Mouse (Mus musculus): ENCODE data around the gene Smap1. TPM values are rescaled to one million over a fixed set of nuclear protein-coding genes. Genes with fewer than 3 reads are reported as not detected.

Gene Smap1
- polyA plus RNA-seq, 1 experiment from 2014 or later, result 53.1 TPM

GRCm38 (mm10) chr1:23846044-23846680 lies 76.0 kb downstream of the Smap1 start:
- Histone ChIP-seq H3K4me2 (ENCODE audit: low read length) (no peak overlapping the region), H3K4me3 (replicated peaks; ENCODE audit: low read depth, low read length) (no peak overlapping the region), H3K9me3 (replicated peaks; ENCODE audit: low read length) (no peaks in the 10 kb centered on the region), H3K27me3 (ENCODE audit: insufficient read depth, low read length) (no peaks in the 10 kb centered on the region), H3K9ac (ENCODE audit: low read depth, low read length) (no peak overlapping the region), H3K4me1 (replicated peaks; ENCODE audit: insufficient read depth, low read length) (no peaks in the 10 kb centered on the region), H3K36me3 (ENCODE audit: insufficient read depth, low read length) (peaks cover 13% of the 10 kb centered on the region), H3K27ac (no peak overlapping the region)
- TF ChIP-seq CTCF (IDR thresholded peaks at IDR 0.05; ENCODE audit: low read depth), result no peak
- DNase-seq (ENCODE audit: low spot score) (no peak), ATAC-seq (replicated peaks; ENCODE audit: low FRiP score, low read depth) (no peak)
- 70% methylated on average over 10 of the region's 10 CpGs for WGBS

- Histone ChIP-seq H3K4me3 (replicated peaks; ENCODE audit: low read depth, low read length) (no peak overlapping the region), H3K4me1 (replicated peaks; ENCODE audit: insufficient read depth, low read length) (no peaks in the 10 kb centered on the region), H3K9ac (ENCODE audit: low read depth, low read length) (no peak overlapping the region), H3K27me3 (ENCODE audit: insufficient read depth, low read length) (no peaks in the 10 kb centered on the region), H3K36me3 (ENCODE audit: insufficient read depth, low read length) (peaks cover 13% of the 10 kb centered on the region), H3K9me3 (replicated peaks; ENCODE audit: low read length) (no peaks in the 10 kb centered on the region), H3K4me2 (ENCODE audit: low read length) (no peak overlapping the region), H3K27ac (no peak overlapping the region)
- no peak for TF ChIP-seq CTCF (IDR thresholded peaks at IDR 0.05; ENCODE audit: low read depth)
- DNase-seq (ENCODE audit: low spot score), result no peak
- WGBS, result 96% methylated on average over 10 of the region's 10 CpGs
- ATAC-seq (replicated peaks; ENCODE audit: low FRiP score, low read depth), result no peak
Measured at GRCm38 (mm10) chr1:23845007-23845406, 77.1 kb downstream of the Smap1 start.

GRCm38 (mm10) chr1:23843790-23844189 lies 78.3 kb downstream of the Smap1 start:
- DNase-seq (ENCODE audit: low spot score) (no peak), ATAC-seq (replicated peaks; ENCODE audit: low FRiP score, low read depth) (no peak; the same call in 1 of the 2 replicates)
- H3K4me2 ChIP-seq (ENCODE audit: low read length), result no peak overlapping the region
- H3K27me3 ChIP-seq (ENCODE audit: insufficient read depth, low read length), result no peaks in the 10 kb centered on the region
- H3K9me3 ChIP-seq (replicated peaks; ENCODE audit: low read length), result no peaks in the 10 kb centered on the region
- H3K36me3 ChIP-seq (ENCODE audit: insufficient read depth, low read length), result peaks cover 9% of the 10 kb centered on the region
- no peaks in the 10 kb centered on the region for H3K4me1 ChIP-seq (replicated peaks; ENCODE audit: insufficient read depth, low read length)
- no peak overlapping the region for H3K27ac ChIP-seq
- WGBS, result 72% methylated on average over 7 of the region's 7 CpGs
- no peak for TF ChIP-seq CTCF (IDR thresholded peaks at IDR 0.05; ENCODE audit: low read depth)
- no peak overlapping the region for H3K9ac ChIP-seq (ENCODE audit: low read depth, low read length)
- no peak overlapping the region for H3K4me3 ChIP-seq (replicated peaks; ENCODE audit: low read depth, low read length)

GRCm38 (mm10) chr1:23842629-23843028 lies 79.5 kb downstream of the Smap1 start:
- no peaks in the 10 kb centered on the region for H3K27me3 ChIP-seq (ENCODE audit: insufficient read depth, low read length)
- no peak for TF ChIP-seq CTCF (IDR thresholded peaks at IDR 0.05; ENCODE audit: low read depth)

GRCm38 (mm10) chr1:23840924-23841323 lies 81.2 kb downstream of the Smap1 start:
- Histone ChIP-seq H3K27me3 (ENCODE audit: insufficient read depth, low read length) (no peaks in the 10 kb centered on the region), H3K36me3 (ENCODE audit: insufficient read depth, low read length) (peaks cover 3% of the 10 kb centered on the region; the same call in 1 of the 2 replicates), H3K9me3 (replicated peaks; ENCODE audit: low read length) (no peaks in the 10 kb centered on the region), H3K27ac (no peak overlapping the region), H3K4me1 (replicated peaks; ENCODE audit: insufficient read depth, low read length) (no peaks in the 10 kb centered on the region), H3K4me3 (replicated peaks; ENCODE audit: low read depth, low read length) (no peak overlapping the region), H3K4me2 (ENCODE audit: low read length) (no peak overlapping the region), H3K9ac (ENCODE audit: low read depth, low read length) (no peak overlapping the region)
- ATAC-seq (replicated peaks; ENCODE audit: low FRiP score, low read depth), result no peak
- TF ChIP-seq CTCF (IDR thresholded peaks at IDR 0.05; ENCODE audit: low read depth), result no peak
- no peak for DNase-seq (ENCODE audit: low spot score)

More at GRCm38 (mm10) chr1:23842629-23843028, 79.5 kb downstream of the Smap1 start:
- Histone ChIP-seq H3K4me3 (replicated peaks; ENCODE audit: low read depth, low read length) (no peak overlapping the region), H3K4me1 (replicated peaks; ENCODE audit: insufficient read depth, low read length) (no peaks in the 10 kb centered on the region), H3K36me3 (ENCODE audit: insufficient read depth, low read length) (peaks cover 3% of the 10 kb centered on the region; the same call in 1 of the 2 replicates), H3K27ac (no peak overlapping the region), H3K4me2 (ENCODE audit: low read length) (no peak overlapping the region), H3K9ac (ENCODE audit: low read depth, low read length) (no peak overlapping the region), H3K9me3 (replicated peaks; ENCODE audit: low read length) (no peaks in the 10 kb centered on the region)
- 56% methylated on average over 3 of the region's 3 CpGs for WGBS
- DNase-seq (ENCODE audit: low spot score) (no peak), ATAC-seq (replicated peaks; ENCODE audit: low FRiP score, low read depth) (no peak)

- TF ChIP-seq CTCF (IDR thresholded peaks at IDR 0.05; ENCODE audit: low read depth), result no peak
- DNase-seq (ENCODE audit: low spot score), result no peak
- ATAC-seq (replicated peaks; ENCODE audit: low FRiP score, low read depth), result no peak
- WGBS, result 89% methylated on average over 4 of the region's 4 CpGs
- H3K9me3 ChIP-seq (replicated peaks; ENCODE audit: low read length), result no peaks in the 10 kb centered on the region
- no peak overlapping the region for H3K4me3 ChIP-seq (replicated peaks; ENCODE audit: low read depth, low read length)
- H3K36me3 ChIP-seq (ENCODE audit: insufficient read depth, low read length), result no peaks in the 10 kb centered on the region
- H3K4me1 ChIP-seq (replicated peaks; ENCODE audit: insufficient read depth, low read length), result no peaks in the 10 kb centered on the region
- no peak overlapping the region for H3K9ac ChIP-seq (ENCODE audit: low read depth, low read length)
- no peak overlapping the region for H3K4me2 ChIP-seq (ENCODE audit: low read length)
- no peak overlapping the region for H3K27ac ChIP-seq
- no peaks in the 10 kb centered on the region for H3K27me3 ChIP-seq (ENCODE audit: insufficient read depth, low read length)
Measured at GRCm38 (mm10) chr1:23836630-23837029, 85.5 kb downstream of the Smap1 start.

GRCm38 (mm10) chr1:23834819-23835218 lies 87.3 kb downstream of the Smap1 start:
- Histone ChIP-seq H3K9me3 (replicated peaks; ENCODE audit: low read length) (no peaks in the 10 kb centered on the region), H3K4me3 (replicated peaks; ENCODE audit: low read depth, low read length) (no peak overlapping the region), H3K36me3 (ENCODE audit: insufficient read depth, low read length) (no peaks in the 10 kb centered on the region), H3K4me1 (replicated peaks; ENCODE audit: insufficient read depth, low read length) (no peaks in the 10 kb centered on the region), H3K9ac (ENCODE audit: low read depth, low read length) (no peak overlapping the region), H3K4me2 (ENCODE audit: low read length) (no peak overlapping the region), H3K27ac (no peak overlapping the region), H3K27me3 (ENCODE audit: insufficient read depth, low read length) (no peaks in the 10 kb centered on the region)
- ATAC-seq (replicated peaks; ENCODE audit: low FRiP score, low read depth), result no peak
- WGBS, result 70% methylated on average over 9 of the region's 9 CpGs
- no peak for DNase-seq (ENCODE audit: low spot score)
- no peak for TF ChIP-seq CTCF (IDR thresholded peaks at IDR 0.05; ENCODE audit: low read depth)
